Mouse (Mus musculus): ENCODE measurements around the gene Olfr521. TPM values are rescaled to one million over a fixed set of nuclear protein-coding genes. Genes with fewer than 3 reads are reported as not detected.
A peak's percentile ranks its signal among the peaks of the same experiment; 100 is the strongest.
"Not testable (repeated sequence)": the region's sequence is repeated elsewhere in the genome, so short reads cannot be mapped to it uniquely, and the experiment has no call there.

The Olfr521 gene
- not detected in 2 replicates for polyA plus RNA-seq (2014; fragmentation: Nextera tagmentation; extraction: Ambion mirVana)

DNA sequence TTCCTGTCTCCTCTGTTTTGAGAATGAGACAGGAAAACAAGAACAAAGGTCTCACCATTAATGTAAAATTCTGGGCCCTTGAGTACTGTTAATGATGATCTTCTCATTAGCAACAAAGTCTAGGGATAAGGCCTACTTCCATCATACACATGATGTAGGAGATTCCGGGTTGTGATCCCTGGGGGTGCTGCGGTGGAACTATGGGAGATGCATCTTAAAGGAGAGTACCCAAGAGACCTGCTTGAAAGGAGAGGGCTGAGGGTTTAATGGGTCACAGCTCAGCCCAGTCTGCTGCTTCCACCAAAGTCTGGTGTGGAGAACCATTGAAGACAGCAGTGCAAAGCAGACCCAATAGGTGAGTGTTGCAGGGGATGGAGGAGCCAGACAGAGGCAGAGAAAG is at the start of gene Olfr521:
Olfr521 (plus strand) TSS at position 301 of the 400 bp plus-strand sequence.
- H3K36me3 ChIP-seq (ENCODE audit: control insufficient read depth, insufficient read depth, low read length) = no peaks in the 10 kb centered on the region
- no peak within 1 kb of the TSS for H3K27ac ChIP-seq (ENCODE audit: low read depth, low read length)
- peaks cover 9% of the 10 kb centered on the region for H3K9me3 ChIP-seq (replicated peaks; ENCODE audit: control insufficient read depth, low read length)
- no peak within 1 kb of the TSS for H3K9ac ChIP-seq (ENCODE audit: low read length)
- DNase-seq (ENCODE audit: low spot score) (no peak), ATAC-seq (no peak)
- no peak within 1 kb of the TSS for H3K4me3 ChIP-seq (ENCODE audit: low read depth, low read length)
- 96% methylated on average over 2 of the region's 2 CpGs for WGBS
- no peaks in the 10 kb centered on the region for H3K27me3 ChIP-seq (replicated peaks; ENCODE audit: control insufficient read depth, insufficient read depth, low read length)
- H3K4me1 ChIP-seq (ENCODE audit: control insufficient read depth, insufficient read depth, low read length) = no peaks in the 10 kb centered on the region
- no peak within 1 kb of the TSS for H3K4me2 ChIP-seq (ENCODE audit: low read length)

DNA sequence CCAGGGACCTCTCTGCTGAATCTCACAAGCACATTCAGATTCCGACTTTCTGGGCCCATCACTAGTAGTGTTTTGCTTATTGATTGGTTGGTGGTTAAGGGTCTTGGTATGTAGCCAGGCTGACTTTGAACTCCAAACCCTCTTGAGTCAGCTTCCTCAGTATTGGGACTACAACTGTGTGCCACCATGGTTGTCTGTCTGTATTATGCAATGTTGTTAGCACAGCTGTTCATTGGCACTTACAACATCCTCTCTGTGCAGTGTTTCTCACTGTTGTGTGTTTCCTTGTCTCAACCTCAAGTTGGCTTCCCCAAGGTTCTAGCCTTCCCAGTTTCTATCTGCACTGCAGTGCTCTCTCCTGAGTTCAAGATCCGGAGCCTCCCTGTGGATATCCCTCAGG is 46.8 kb upstream of the Olfr521 start:
- no peak for ATAC-seq
- Histone ChIP-seq H3K4me1 (ENCODE audit: control insufficient read depth, insufficient read depth, low read length) (no peaks in the 10 kb centered on the region), H3K9ac (ENCODE audit: low read length) (no peak overlapping the region), H3K27ac (ENCODE audit: low read depth, low read length) (no peak overlapping the region), H3K36me3 (ENCODE audit: control insufficient read depth, insufficient read depth, low read length) (no peaks in the 10 kb centered on the region), H3K27me3 (replicated peaks; ENCODE audit: control insufficient read depth, insufficient read depth, low read length) (no peaks in the 10 kb centered on the region), H3K4me2 (ENCODE audit: low read length) (no peak overlapping the region), H3K9me3 (replicated peaks; ENCODE audit: control insufficient read depth, low read length) (no peaks in the 10 kb centered on the region), H3K4me3 (ENCODE audit: low read depth, low read length) (no peak overlapping the region)
- 96% methylated on average over 2 of the region's 2 CpGs for WGBS
- DNase-seq (ENCODE audit: low spot score) = no peak

GRCm38 (mm10) chr7:99729973-99730372 is 33.3 kb upstream of the Olfr521 start, which contains the start of gene Olfr520:
Olfr520 (plus strand) TSS chr7:99730273.
- Histone ChIP-seq H3K4me3 (ENCODE audit: low read depth, low read length) (no peak within 1 kb of the TSS), H3K9me3 (replicated peaks; ENCODE audit: control insufficient read depth, low read length) (no peaks in the 10 kb centered on the region; the same call in 1 of the 2 replicates), H3K9ac (ENCODE audit: low read length) (no peak within 1 kb of the TSS), H3K36me3 (ENCODE audit: control insufficient read depth, insufficient read depth, low read length) (no peaks in the 10 kb centered on the region), H3K27me3 (replicated peaks; ENCODE audit: control insufficient read depth, insufficient read depth, low read length) (no peaks in the 10 kb centered on the region), H3K27ac (ENCODE audit: low read depth, low read length) (no peak within 1 kb of the TSS), H3K4me1 (ENCODE audit: control insufficient read depth, insufficient read depth, low read length) (no peaks in the 10 kb centered on the region), H3K4me2 (ENCODE audit: low read length) (no peak within 1 kb of the TSS)
- DNase-seq (ENCODE audit: low spot score) = no peak
- 89% methylated on average over 2 of the region's 2 CpGs for WGBS
- ATAC-seq = no peak

- no peak overlapping the region for H3K27ac ChIP-seq (ENCODE audit: low read depth, low read length)
- H3K9ac ChIP-seq (ENCODE audit: low read length) = no peak overlapping the region
- no peak overlapping the region for H3K4me2 ChIP-seq (ENCODE audit: low read length)
- WGBS = 95% methylated on average over 2 of the region's 2 CpGs
- no peaks in the 10 kb centered on the region for H3K9me3 ChIP-seq (replicated peaks; ENCODE audit: control insufficient read depth, low read length)
- ATAC-seq = no peak
- H3K27me3 ChIP-seq (replicated peaks; ENCODE audit: control insufficient read depth, insufficient read depth, low read length) = no peaks in the 10 kb centered on the region
- H3K36me3 ChIP-seq (ENCODE audit: control insufficient read depth, insufficient read depth, low read length) = no peaks in the 10 kb centered on the region
- no peaks in the 10 kb centered on the region for H3K4me1 ChIP-seq (ENCODE audit: control insufficient read depth, insufficient read depth, low read length)
- no peak for DNase-seq (ENCODE audit: low spot score)
- H3K4me3 ChIP-seq (ENCODE audit: low read depth, low read length) = no peak overlapping the region
These were observed 28.7 kb upstream of the Olfr521 start for GRCm38 (mm10) chr7:99734612-99735011.

- not testable (repeated sequence) for H3K27me3 ChIP-seq (replicated peaks; ENCODE audit: control insufficient read depth, insufficient read depth, low read length); H3K27ac ChIP-seq (ENCODE audit: low read depth, low read length); ATAC-seq; H3K9ac ChIP-seq (ENCODE audit: low read length); H3K4me1 ChIP-seq (ENCODE audit: control insufficient read depth, insufficient read depth, low read length); H3K4me2 ChIP-seq (ENCODE audit: low read length); H3K4me3 ChIP-seq (ENCODE audit: low read depth, low read length); H3K9me3 ChIP-seq (replicated peaks; ENCODE audit: control insufficient read depth, low read length); H3K36me3 ChIP-seq (ENCODE audit: control insufficient read depth, insufficient read depth, low read length); DNase-seq (ENCODE audit: low spot score)
- WGBS = 94% methylated on average over 9 of the region's 9 CpGs
These were observed 27.8 kb upstream of the Olfr521 start for GRCm38 (mm10) chr7:99735491-99735890.

DNA sequence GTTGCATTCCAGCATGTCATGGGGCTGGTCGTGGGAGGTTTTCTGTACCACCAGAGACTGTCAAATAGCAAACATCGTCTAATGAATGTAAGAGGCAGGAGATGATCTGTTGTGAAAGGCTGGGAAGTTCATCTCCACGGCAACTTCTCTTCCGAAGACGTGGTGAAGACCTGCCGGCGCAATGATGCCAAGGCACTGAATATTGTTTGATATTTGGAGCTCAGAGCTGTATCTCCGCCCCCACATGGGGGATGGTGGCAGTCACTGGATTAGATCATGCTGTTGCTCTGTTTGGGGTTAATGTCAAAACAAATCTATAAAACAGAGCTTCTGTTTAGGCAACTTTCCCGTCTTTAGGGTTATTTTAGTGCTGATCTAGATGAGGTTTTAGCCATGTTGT is 24.0 kb upstream of the Olfr521 start:
- Histone ChIP-seq H3K4me2 (ENCODE audit: low read length) (no peak overlapping the region), H3K4me3 (ENCODE audit: low read depth, low read length) (no peak overlapping the region), H3K9ac (ENCODE audit: low read length) (no peak overlapping the region), H3K27ac (ENCODE audit: low read depth, low read length) (no peak overlapping the region), H3K4me1 (ENCODE audit: control insufficient read depth, insufficient read depth, low read length) (no peaks in the 10 kb centered on the region), H3K9me3 (replicated peaks; ENCODE audit: control insufficient read depth, low read length) (no peaks in the 10 kb centered on the region), H3K36me3 (ENCODE audit: control insufficient read depth, insufficient read depth, low read length) (no peaks in the 10 kb centered on the region), H3K27me3 (replicated peaks; ENCODE audit: control insufficient read depth, insufficient read depth, low read length) (no peaks in the 10 kb centered on the region)
- peak; percentile 3 for DNase-seq (ENCODE audit: low spot score)
- 45% methylated on average over 9 of the region's 9 CpGs for WGBS
- no peak for ATAC-seq

DNA sequence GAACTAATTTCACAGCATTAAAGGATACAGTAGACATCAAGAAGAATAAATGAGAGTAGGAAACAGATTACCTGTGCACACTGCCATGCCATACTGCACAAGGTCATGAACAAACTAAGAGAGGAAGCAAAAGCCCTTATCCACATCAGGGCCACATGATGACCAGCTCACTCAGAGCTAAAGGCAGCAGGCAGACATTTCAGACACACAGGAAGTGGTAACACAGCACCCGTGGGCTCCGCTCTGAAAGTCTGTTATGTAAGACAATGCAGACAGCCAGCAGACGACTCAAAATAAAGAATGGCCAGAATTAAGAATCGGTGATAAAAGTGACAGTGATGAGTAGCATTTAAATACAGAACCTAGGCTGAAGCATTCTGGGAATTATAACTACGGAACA is 18.1 kb downstream of the Olfr521 start:
- ATAC-seq = no peak
- Histone ChIP-seq H3K27me3 (replicated peaks; ENCODE audit: control insufficient read depth, insufficient read depth, low read length) (no peaks in the 10 kb centered on the region), H3K9me3 (replicated peaks; ENCODE audit: control insufficient read depth, low read length) (no peaks in the 10 kb centered on the region), H3K27ac (ENCODE audit: low read depth, low read length) (no peak overlapping the region), H3K9ac (ENCODE audit: low read length) (no peak overlapping the region), H3K4me2 (ENCODE audit: low read length) (no peak overlapping the region), H3K4me1 (ENCODE audit: control insufficient read depth, insufficient read depth, low read length) (no peaks in the 10 kb centered on the region), H3K4me3 (ENCODE audit: low read depth, low read length) (no peak overlapping the region), H3K36me3 (ENCODE audit: control insufficient read depth, insufficient read depth, low read length) (no peaks in the 10 kb centered on the region)
- no peak for DNase-seq (ENCODE audit: low spot score)
- 81% methylated on average over 5 of the region's 5 CpGs for WGBS

DNA sequence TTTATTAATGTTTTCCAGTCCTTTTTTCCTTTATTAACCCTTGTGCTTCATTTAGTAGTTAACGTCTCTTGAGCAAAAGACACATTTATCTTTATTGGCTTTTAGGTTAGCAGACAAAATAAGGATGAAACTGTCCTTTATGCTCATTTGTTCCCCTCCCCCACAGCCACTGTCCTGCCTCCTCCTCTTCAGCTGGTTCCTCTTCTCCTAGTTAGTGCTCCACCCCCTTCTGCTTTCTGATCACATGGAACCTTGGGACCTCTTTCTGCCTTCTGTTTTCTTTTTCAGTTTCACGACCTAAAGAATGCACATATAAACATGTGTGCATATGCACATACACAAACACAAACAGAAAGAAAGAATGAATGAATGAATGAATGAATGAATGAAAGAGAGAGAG is 18.6 kb downstream of the Olfr521 start:
- H3K9ac ChIP-seq (ENCODE audit: low read length) = no peak overlapping the region
- no peak for ATAC-seq
- H3K4me2 ChIP-seq (ENCODE audit: low read length) = no peak overlapping the region
- no peaks in the 10 kb centered on the region for H3K36me3 ChIP-seq (ENCODE audit: control insufficient read depth, insufficient read depth, low read length)
- H3K4me1 ChIP-seq (ENCODE audit: control insufficient read depth, insufficient read depth, low read length) = no peaks in the 10 kb centered on the region
- DNase-seq (ENCODE audit: low spot score) = no peak
- H3K27me3 ChIP-seq (replicated peaks; ENCODE audit: control insufficient read depth, insufficient read depth, low read length) = no peaks in the 10 kb centered on the region
- H3K9me3 ChIP-seq (replicated peaks; ENCODE audit: control insufficient read depth, low read length) = no peaks in the 10 kb centered on the region
- no peak overlapping the region for H3K4me3 ChIP-seq (ENCODE audit: low read depth, low read length)
- 81% methylated on average over 2 of the region's 2 CpGs for WGBS
- H3K27ac ChIP-seq (ENCODE audit: low read depth, low read length) = no peak overlapping the region

GRCm38 (mm10) chr7:99783421-99783820 is 20.1 kb downstream of the Olfr521 start:
- no peaks in the 10 kb centered on the region for H3K27me3 ChIP-seq (replicated peaks; ENCODE audit: control insufficient read depth, insufficient read depth, low read length)
- ATAC-seq = no peak
- WGBS = 82% methylated on average over 7 of the region's 7 CpGs

More at GRCm38 (mm10) chr7:99783421-99783820, 20.1 kb downstream of the Olfr521 start:
- Histone ChIP-seq H3K9me3 (replicated peaks; ENCODE audit: control insufficient read depth, low read length) (no peaks in the 10 kb centered on the region), H3K36me3 (ENCODE audit: control insufficient read depth, insufficient read depth, low read length) (no peaks in the 10 kb centered on the region), H3K9ac (ENCODE audit: low read length) (no peak overlapping the region), H3K27ac (ENCODE audit: low read depth, low read length) (no peak overlapping the region), H3K4me3 (ENCODE audit: low read depth, low read length) (no peak overlapping the region), H3K4me2 (ENCODE audit: low read length) (no peak overlapping the region), H3K4me1 (ENCODE audit: control insufficient read depth, insufficient read depth, low read length) (no peaks in the 10 kb centered on the region)
- no peak for DNase-seq (ENCODE audit: low spot score)

All from forebrain, embryonic 14.5 days (tissue).